Mouse (Mus musculus) frontal cortex, adult (tissue): ENCODE results near the gene Zfp518b.

Source experiments
- ATAC-seq: cut with Nextera tagmentation; 2 replicates; pipeline ENCODE4 v1.9.2; 2017; ENCODE audit warnings: mild to moderate bottlenecking, moderate library complexity, mixed read lengths; ENCODE audit not compliant: low TSS enrichment

Zfp518b gene

DNA sequence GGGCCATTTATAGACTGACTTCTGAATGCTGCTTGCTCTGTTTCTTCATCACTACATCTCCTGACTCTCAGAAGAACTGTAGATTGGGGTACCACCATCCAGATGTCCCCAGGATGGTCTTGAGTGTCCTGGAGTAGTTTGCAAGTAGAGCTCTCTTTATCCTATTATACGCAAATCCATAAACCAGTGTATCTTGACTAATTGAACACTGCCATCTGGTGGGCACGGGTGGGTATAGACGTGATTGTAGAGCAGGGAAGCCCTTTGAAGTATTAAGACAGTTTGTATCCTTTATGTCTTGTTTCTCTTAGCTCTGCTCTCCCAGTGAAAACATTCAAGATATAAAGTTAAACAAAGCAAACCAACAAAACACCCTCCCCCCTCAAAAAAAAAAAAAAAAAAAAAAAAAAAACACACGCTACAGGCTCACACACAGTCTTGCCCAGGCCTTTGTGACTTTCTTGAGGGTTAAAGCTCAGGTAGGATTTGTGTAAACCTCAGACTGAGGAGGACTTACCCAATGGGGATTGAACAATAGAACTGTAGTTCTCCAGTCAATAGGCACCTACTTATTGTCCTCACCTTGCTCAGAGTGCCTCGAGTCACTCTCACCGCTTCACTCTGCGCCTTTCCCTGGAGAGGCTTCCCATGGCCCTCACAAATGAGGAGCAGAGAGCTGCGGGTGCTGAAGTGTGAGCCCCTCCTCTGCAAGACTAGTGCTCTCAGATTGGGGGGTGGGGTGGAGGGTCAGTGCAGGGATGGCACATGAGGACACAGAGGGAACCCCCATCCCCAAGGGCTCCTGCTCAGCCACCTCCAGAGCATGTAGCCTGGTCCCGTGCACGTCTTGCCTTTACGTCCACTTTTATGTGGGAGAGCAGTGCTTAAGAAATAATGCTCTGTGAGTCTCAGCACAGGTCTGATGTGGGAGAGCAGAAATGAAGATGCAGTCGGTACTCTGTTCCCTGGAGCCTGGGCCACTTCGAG lies 51.9 kb downstream of the Zfp518b start:
- ATAC-seq: peak; percentile 95

- ATAC-seq: no peak
Observed at GRCm38 (mm10) chr5:38628023-38628422, 56.6 kb downstream of the Zfp518b start.

DNA sequence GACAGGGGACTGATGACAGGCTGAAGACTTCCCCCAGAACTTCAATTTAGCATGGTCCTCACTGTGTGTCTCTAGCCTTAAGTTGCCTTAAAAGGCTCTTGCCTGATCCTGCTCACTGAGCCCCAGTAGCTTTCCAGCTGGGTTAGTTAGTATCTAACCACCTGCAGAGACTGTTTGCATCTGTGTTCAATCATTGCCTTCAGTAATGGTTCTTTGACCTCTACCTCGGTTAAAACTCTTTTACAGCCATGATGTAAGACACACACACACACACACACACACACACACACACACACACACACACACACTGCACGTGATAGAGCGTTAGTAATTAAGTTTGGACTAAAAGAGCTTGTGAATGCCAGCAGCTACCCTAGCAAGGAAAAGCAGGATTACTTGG lies 57.7 kb downstream of the Zfp518b start:
- no peak for ATAC-seq

GRCm38 (mm10) chr5:38620783-38621182 lies 63.8 kb downstream of the Zfp518b start:
- peak; percentile 83 for ATAC-seq

DNA sequence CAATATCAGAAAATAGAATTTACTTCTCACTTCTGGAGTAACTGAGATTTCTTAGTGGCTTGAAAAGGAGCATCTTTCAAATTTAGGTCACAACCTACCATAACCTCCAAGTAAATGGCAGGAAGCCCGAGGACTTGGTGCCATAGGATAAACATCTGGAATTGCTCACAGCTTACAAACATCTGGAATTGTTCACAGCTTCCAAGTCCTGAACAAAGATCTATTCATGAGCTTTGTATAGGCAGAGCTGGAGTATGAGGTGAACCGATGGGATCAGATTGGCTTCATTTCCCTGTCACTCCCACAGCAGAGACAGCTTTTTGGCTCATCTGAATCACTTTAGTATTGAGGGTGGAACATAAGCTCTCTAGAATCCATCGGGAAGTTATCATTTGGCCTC lies 65.7 kb downstream of the Zfp518b start:
- ATAC-seq: no peak
